8 mouse cellular contexts compared by ENCODE assay signal in the genomic region with DNA sequence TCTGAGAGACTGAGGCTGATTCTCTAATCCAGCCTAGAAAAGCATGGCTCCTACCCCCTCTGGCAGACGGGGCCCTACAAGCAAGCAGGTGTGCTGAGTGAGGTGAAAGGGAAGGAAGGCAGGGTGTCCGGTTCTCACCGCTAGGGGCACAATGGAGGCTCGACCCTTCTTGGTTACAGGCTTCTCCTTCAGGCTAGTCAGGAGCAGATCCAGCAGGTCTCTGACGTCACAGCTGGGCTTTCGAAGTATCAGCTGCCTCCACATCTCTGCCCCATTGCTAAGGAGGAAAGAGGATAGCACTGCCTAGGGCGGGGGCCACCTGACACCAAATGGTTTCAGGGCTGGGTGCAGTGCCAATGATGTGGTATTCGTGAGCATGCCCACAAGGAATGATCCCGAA. TPM values are rescaled to one million over a fixed set of nuclear protein-coding genes. Genes with fewer than 3 reads are reported as not detected.
DNase-seq lines count a peak whose midpoint lies in the region; ATAC-seq and TF ChIP-seq lines count a peak whose summit lies in the region.

No protein-coding gene starts in this region.

- no peak overlapping the region for H3K4me3 ChIP-seq in bone marrow macrophage, adult 2 months (ENCODE audit: insufficient read depth, low read length)
- no peak overlapping the region for H3K4me3 ChIP-seq in forebrain, postnatal 0 days (ENCODE audit: low read depth, low read length)
- no peak overlapping the region for H3K4me3 ChIP-seq in kidney, embryonic 16.5 days (ENCODE audit: low read length)
- H3K4me3 ChIP-seq in midbrain, embryonic 10.5 days, result no peak overlapping the region

- H3K27me3 ChIP-seq in forebrain, postnatal 0 days (ENCODE audit: insufficient read depth, low read length), result no peaks in the 10 kb centered on the region
- no peaks in the 10 kb centered on the region for H3K27me3 ChIP-seq in kidney, embryonic 16.5 days (ENCODE audit: insufficient read depth, low read length)
- peaks cover 27% of the 10 kb centered on the region for H3K27me3 ChIP-seq in midbrain, embryonic 10.5 days (ENCODE audit: low read depth, poor library complexity, severe bottlenecking)

- H3K9me3 ChIP-seq in forebrain, postnatal 0 days (ENCODE audit: low read length), result no peaks in the 10 kb centered on the region
- H3K9me3 ChIP-seq in kidney, embryonic 16.5 days (ENCODE audit: low read length), result no peaks in the 10 kb centered on the region
- H3K9me3 ChIP-seq in midbrain, embryonic 10.5 days (replicated peaks), result no peaks in the 10 kb centered on the region

- ATAC-seq in forebrain, postnatal 0 days, result no peak
- ATAC-seq in kidney, embryonic 16.5 days (ENCODE audit: low FRiP score, low TSS enrichment), result peak; percentile 60; the same call in 1 of the 2 replicates

- DNase-seq in left cerebral cortex, postnatal 14 days (ENCODE audit: low spot score in 2 of 2), result peak; percentile 24 to 54
- no peak for DNase-seq in left cerebral cortex, adult 11 months (ENCODE audit: low spot score)
- peak; percentile 29 for DNase-seq in forebrain, postnatal 0 days
- DNase-seq in midbrain, embryonic 10.5 days (ENCODE audit: low spot score), result peak; percentile 57
- peak; percentile 31 for DNase-seq in thymus, postnatal 25 days
- no peak for DNase-seq in cerebellum, adult 8-10 months

- H3K27ac ChIP-seq in bone marrow macrophage, adult 2 months (ENCODE audit: insufficient read depth, low read depth, low read length), result no peak overlapping the region
- peak overlapping the region; percentile 82; the same call in 1 of the 2 replicates for H3K27ac ChIP-seq in forebrain, postnatal 0 days (ENCODE audit: low read depth, low read length)
- no peak overlapping the region for H3K27ac ChIP-seq in kidney, embryonic 16.5 days (ENCODE audit: low read length)
- H3K27ac ChIP-seq in midbrain, embryonic 10.5 days (replicated peaks), result no peak overlapping the region

- TF ChIP-seq POLR2A in bone marrow macrophage, adult 2 months (IDR thresholded peaks at IDR 0.05; ENCODE audit: borderline replicate concordance, low read depth, low read length), result no peak

- no peaks in the 10 kb centered on the region for H3K36me3 ChIP-seq in forebrain, postnatal 0 days (ENCODE audit: insufficient read depth)
- no peaks in the 10 kb centered on the region for H3K36me3 ChIP-seq in kidney, embryonic 16.5 days (ENCODE audit: insufficient read depth, low read length)
- no peaks in the 10 kb centered on the region for H3K36me3 ChIP-seq in midbrain, embryonic 10.5 days

- H3K9ac ChIP-seq in forebrain, postnatal 0 days, result no peak overlapping the region
- H3K9ac ChIP-seq in kidney, embryonic 16.5 days (replicated peaks; ENCODE audit: low read length), result no peak overlapping the region

- 18% methylated on average over 9 of the region's 9 CpGs for WGBS in forebrain, postnatal 0 days
- WGBS in kidney, embryonic 16.5 days, result 17% methylated on average over 9 of the region's 9 CpGs
- WGBS in midbrain, embryonic 10.5 days, result 21% methylated on average over 9 of the region's 9 CpGs

- TF ChIP-seq CTCF in bone marrow macrophage, adult 2 months (IDR thresholded peaks at IDR 0.05; ENCODE audit: low read depth, low read length), result peak; percentile 30; the same call in 1 of the 2 replicates
- TF ChIP-seq CTCF in forebrain, postnatal 0 days (IDR thresholded peaks at IDR 0.05; ENCODE audit: low read depth), result peak; percentile 62

- H3K4me2 ChIP-seq in forebrain, postnatal 0 days (ENCODE audit: low read depth), result no peak overlapping the region
- H3K4me2 ChIP-seq in kidney, embryonic 16.5 days (replicated peaks; ENCODE audit: low read depth, low read length), result no peak overlapping the region

- no peaks in the 10 kb centered on the region for H3K4me1 ChIP-seq in bone marrow macrophage, adult 2 months (ENCODE audit: control insufficient read depth, insufficient read depth, low read length)
- peaks cover 29% of the 10 kb centered on the region for H3K4me1 ChIP-seq in forebrain, postnatal 0 days (ENCODE audit: insufficient read depth)
- peaks cover 8% of the 10 kb centered on the region for H3K4me1 ChIP-seq in kidney, embryonic 16.5 days (ENCODE audit: insufficient read depth, low read length)
- H3K4me1 ChIP-seq in midbrain, embryonic 10.5 days, result peaks cover 28% of the 10 kb centered on the region

- intact Hi-C loops in left cerebral cortex, postnatal 14 days (cut with DNase I), result no loop called here

RNA-seq across cellular contexts. Expression of a gene that starts 21.2 kb away (rescaled TPM):
- total RNA-seq in left cerebral cortex, postnatal 14 days (2021), result 10 to 100 TPM; 41.2 to 43.7 TPM
- polyA plus RNA-seq in bone marrow macrophage, adult 2 months (2012; ENCODE audit: insufficient read depth, insufficient read length, missing spikeins), result 27.5 and 29.7 TPM in 2 replicates
- total RNA-seq in forebrain, postnatal 0 days (2014; rRNA removed), result 108 and 114 TPM in 2 replicates
- 78.2 and 89.1 TPM in 2 replicates for polyA plus RNA-seq in forebrain, postnatal 0 days (2015; fragmentation: Nextera tagmentation; extraction: Ambion mirVana)
- polyA plus RNA-seq in kidney, embryonic 16.5 days (2015; fragmentation: Nextera tagmentation; extraction: Ambion mirVana), result 126 and 139 TPM in 2 replicates
- polyA plus RNA-seq in midbrain, embryonic 10.5 days (2016; fragmentation: Nextera tagmentation; extraction: Ambion mirVana), result 113 and 119 TPM in 2 replicates

RNA-seq across cellular contexts. Expression of a gene that starts 30.7 kb away (rescaled TPM):
- 1 to 10 TPM; 2.1 to 2.2 TPM for total RNA-seq in left cerebral cortex, postnatal 14 days (2021)
- not detected in 2 replicates for polyA plus RNA-seq in bone marrow macrophage, adult 2 months (2012; ENCODE audit: insufficient read depth, insufficient read length, missing spikeins)
- 0.95 and 1.5 TPM in 2 replicates for total RNA-seq in forebrain, postnatal 0 days (2014; rRNA removed)
- 0.30 and 0.71 TPM in 2 replicates for polyA plus RNA-seq in forebrain, postnatal 0 days (2015; fragmentation: Nextera tagmentation; extraction: Ambion mirVana)
- 0.74 and 1.8 TPM in 2 replicates for polyA plus RNA-seq in kidney, embryonic 16.5 days (2015; fragmentation: Nextera tagmentation; extraction: Ambion mirVana)
- polyA plus RNA-seq in midbrain, embryonic 10.5 days (2016; fragmentation: Nextera tagmentation; extraction: Ambion mirVana), result 0.04 and 0.05 TPM in 2 replicates

RNA-seq across cellular contexts. Expression of a gene that starts 33.7 kb away (rescaled TPM):
- total RNA-seq in left cerebral cortex, postnatal 14 days (2021), result not detected
- not detected in 2 replicates for polyA plus RNA-seq in bone marrow macrophage, adult 2 months (2012; ENCODE audit: insufficient read depth, insufficient read length, missing spikeins)
- total RNA-seq in forebrain, postnatal 0 days (2014; rRNA removed), result not detected in 2 replicates
- not detected in 2 replicates for polyA plus RNA-seq in forebrain, postnatal 0 days (2015; fragmentation: Nextera tagmentation; extraction: Ambion mirVana)
- 6.8 and 8.1 TPM in 2 replicates for polyA plus RNA-seq in kidney, embryonic 16.5 days (2015; fragmentation: Nextera tagmentation; extraction: Ambion mirVana)
- not detected in 2 replicates for polyA plus RNA-seq in midbrain, embryonic 10.5 days (2016; fragmentation: Nextera tagmentation; extraction: Ambion mirVana)

RNA-seq across cellular contexts. Expression of a gene that starts 49.1 kb away (rescaled TPM):
- total RNA-seq in left cerebral cortex, postnatal 14 days (2021), result 1 to 10 TPM; 6.3 to 6.5 TPM
- polyA plus RNA-seq in bone marrow macrophage, adult 2 months (2012; ENCODE audit: insufficient read depth, insufficient read length, missing spikeins), result 2.8 and 4.6 TPM in 2 replicates
- total RNA-seq in forebrain, postnatal 0 days (2014; rRNA removed), result 13.2 and 13.6 TPM in 2 replicates
- 9.2 and 9.9 TPM in 2 replicates for polyA plus RNA-seq in forebrain, postnatal 0 days (2015; fragmentation: Nextera tagmentation; extraction: Ambion mirVana)
- polyA plus RNA-seq in kidney, embryonic 16.5 days (2015; fragmentation: Nextera tagmentation; extraction: Ambion mirVana), result 16.0 and 17.9 TPM in 2 replicates
- polyA plus RNA-seq in midbrain, embryonic 10.5 days (2016; fragmentation: Nextera tagmentation; extraction: Ambion mirVana), result 16.2 and 16.5 TPM in 2 replicates

Comparison
In these comparisons a context has a peak if more than half of its experiments do, and no peak if none do; other contexts are left out.
1. DNase-seq: peak in left cerebral cortex, postnatal 14 days (2 of 2), forebrain, postnatal 0 days (single experiment), midbrain, embryonic 10.5 days (single experiment) and thymus, postnatal 25 days (single experiment); none in left cerebral cortex, adult 11 months (single experiment) and cerebellum, adult 8-10 months (single experiment).